Mouse (Mus musculus): Measurements from ENCODE around the gene Chaf1a.

- no peak for TF ChIP-seq CTCF (IDR thresholded peaks at IDR 0.05; ENCODE audit: borderline replicate concordance, control insufficient read depth, extremely low read depth, insufficient read depth, low read length, poor library complexity)
- TF ChIP-seq POLR2A (IDR thresholded peaks at IDR 0.05; ENCODE audit: control insufficient read depth, extremely low read depth, insufficient read depth, low read length, poor library complexity): no peak
These were observed 16.9 kb upstream of the Chaf1a start for GRCm38 (mm10) chr17:56023386-56023785.

Data from thymus, adult 2 months (tissue).